Mouse (Mus musculus) right cerebral cortex, postnatal 10 days (tissue): ENCODE measurements at regions not wholly inside any gene's neighbourhood (a gene's known extent, or its start where the extent isn't known, plus 50 kb on each side); places are given as distances from the start of the nearest gene placed in this dataset.
"Not testable (repeated sequence)": the region's sequence is repeated elsewhere in the genome, so short reads cannot be mapped to it uniquely, and the experiment has no call there.

Experiments used
- DNase-seq, 2 experiments: peaks; one replicate each; pipeline ENCODE4 v3.0.0; 2021; ENCODE audit warnings: low spot score in 2 of 2

- DNase-seq, result no peak
These were observed 104.0 kb upstream of the Stt3b start for GRCm38 (mm10) chr9:115414190-115414589.

- DNase-seq, result no peak
These were observed 112.6 kb upstream of the Stt3b start for GRCm38 (mm10) chr9:115422786-115423185.

- DNase-seq, result no peak
These were observed 116.5 kb upstream of the Stt3b start for GRCm38 (mm10) chr9:115426682-115427081.

GRCm38 (mm10) chr9:115430271-115430670 is 120.0 kb upstream of the Stt3b start:
- DNase-seq, result peak; percentile 27 to 29

GRCm38 (mm10) chr9:115434696-115435095 is 124.5 kb upstream of the Stt3b start:
- DNase-seq, result no peak

- no peak for DNase-seq
These were observed 126.1 kb upstream of the Stt3b start for GRCm38 (mm10) chr9:115436301-115436700.

- DNase-seq, result peak in 1 of 2 experiments; percentile 9
These were observed 128.0 kb upstream of the Stt3b start for GRCm38 (mm10) chr9:115438234-115438633.

- DNase-seq, result no peak
These were observed 136.5 kb upstream of the Stt3b start for GRCm38 (mm10) chr9:115446681-115447080.

GRCm38 (mm10) chr9:115450741-115451320 is 140.6 kb upstream of the Stt3b start:
- DNase-seq, result no peak

GRCm38 (mm10) chr9:115454771-115455170 is 144.6 kb upstream of the Stt3b start:
- DNase-seq, result no peak

- no peak for DNase-seq
These were observed 145.9 kb upstream of the Stt3b start for GRCm38 (mm10) chr9:115456121-115456520.

- DNase-seq, result no peak
These were observed 146.4 kb upstream of the Stt3b start for GRCm38 (mm10) chr9:115456638-115457037.

GRCm38 (mm10) chr9:115457889-115458710 is 147.9 kb upstream of the Stt3b start:
- DNase-seq, result no peak

GRCm38 (mm10) chr9:115459075-115459474 is 148.9 kb upstream of the Stt3b start:
- DNase-seq, result not testable (repeated sequence)

GRCm38 (mm10) chr9:115465326-115465725 is 155.1 kb upstream of the Stt3b start:
- no peak for DNase-seq

GRCm38 (mm10) chr9:115468641-115469040 is 158.4 kb upstream of the Stt3b start:
- no peak for DNase-seq

- DNase-seq, result no peak
These were observed 161.4 kb upstream of the Stt3b start for GRCm38 (mm10) chr9:115471582-115471981.

- DNase-seq, result no peak
These were observed 162.8 kb upstream of the Stt3b start for GRCm38 (mm10) chr9:115473037-115473436.

- DNase-seq, result no peak
These were observed 163.6 kb upstream of the Stt3b start for GRCm38 (mm10) chr9:115473847-115474246.

- DNase-seq, result no peak
These were observed 164.1 kb upstream of the Stt3b start for GRCm38 (mm10) chr9:115474342-115474741.

GRCm38 (mm10) chr9:115476205-115476604 is 166.0 kb upstream of the Stt3b start:
- DNase-seq, result no peak

- DNase-seq, result no peak
These were observed 167.5 kb upstream of the Stt3b start for GRCm38 (mm10) chr9:115477556-115478220.

- no peak for DNase-seq
These were observed 168.7 kb upstream of the Stt3b start for GRCm38 (mm10) chr9:115478946-115479345.
